Mouse (Mus musculus) heart, embryonic 10.5 days (tissue): ENCODE measurements at regions not wholly inside any gene's neighbourhood (a gene's known extent, or its start where the extent isn't known, plus 50 kb on each side); places are given as distances from the start of the nearest gene placed in this dataset.
A peak's percentile ranks its signal among the peaks of the same experiment; 100 is the strongest.

Experiments
- DNase-seq: peaks from one replicate; pipeline ENCODE4 v3.0.0-alpha.2; 2017; ENCODE audit warnings: low spot score
- H3K27ac ChIP-seq: fragments of 300-500 bp; sonication (generic); 2 replicates; pipeline ENCODE4 v1.5.1; 2016; ENCODE audit warnings: mild to moderate bottlenecking
- H3K27me3 ChIP-seq: fragments of 300-500 bp; sonication (generic); 2 replicates; pipeline ENCODE4 v1.6.1; 2016; ENCODE audit warnings: mild to moderate bottlenecking; ENCODE audit not compliant: poor library complexity, insufficient read depth, severe bottlenecking
- H3K36me3 ChIP-seq: fragments of 300-500 bp; sonication (generic); 2 replicates; pipeline ENCODE4 v1.6.1; 2016; ENCODE audit warnings: mild to moderate bottlenecking, moderate library complexity
- H3K4me1 ChIP-seq: fragments of 300-500 bp; sonication (generic); 2 replicates; pipeline ENCODE4 v1.6.1; 2016; ENCODE audit warnings: mild to moderate bottlenecking
- H3K4me3 ChIP-seq: fragments of 300-500 bp; sonication (generic); 2 replicates; pipeline ENCODE4 v1.5.1; 2016; ENCODE audit warnings: mild to moderate bottlenecking, moderate library complexity
- H3K9me3 ChIP-seq: fragments of 300-500 bp; sonication (generic); 2 replicates; pipeline ENCODE4 v1.6.1; 2016; ENCODE audit warnings: mild to moderate bottlenecking, moderate library complexity
- WGBS: fragments of 180-500 bp; shearing (Covaris S2); methylation state at CpG from one replicate; pipeline ENCODE4 v1.1.7; 2016; 5-methylcytosine and 5-hydroxymethylcytosine counted together

DNA sequence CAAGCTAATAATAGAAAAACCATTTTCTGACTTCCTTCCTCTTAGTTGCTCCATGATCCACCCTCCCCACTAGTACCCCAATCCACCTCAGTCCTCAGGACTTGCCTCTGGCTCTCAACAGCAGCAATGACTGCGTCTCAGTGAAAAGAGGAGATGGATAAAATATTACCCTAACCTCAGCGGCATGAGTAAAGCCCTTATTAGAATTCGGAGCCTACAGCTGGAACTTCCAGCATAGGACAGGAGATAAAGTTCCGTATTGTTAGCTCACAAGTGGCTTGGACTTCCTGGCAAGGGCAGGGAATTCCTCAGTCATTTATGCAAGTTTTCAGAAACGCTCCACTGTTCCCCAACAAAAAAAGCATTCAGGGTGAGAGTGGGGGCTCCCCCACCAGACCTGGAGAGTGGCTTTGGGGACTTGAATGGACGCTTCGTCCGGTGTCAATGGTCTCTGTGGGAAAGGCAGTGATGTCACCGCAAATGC lies 106.2 kb upstream of the Pabpc6 start:
- Histone ChIP-seq H3K27ac (0 out of 2 replicates have a peak overlapping the region, but pooled peaks have one; percentile 22), H3K9me3 (no peaks in the 10 kb centered on the region), H3K4me3 (no peak overlapping the region), H3K4me1 (peaks cover 13% of the 10 kb centered on the region), H3K36me3 (no peaks in the 10 kb centered on the region), H3K27me3 (no peaks in the 10 kb centered on the region)
- 48% methylated on average over 9 of the region's 9 CpGs for WGBS
- no peak for DNase-seq

DNA sequence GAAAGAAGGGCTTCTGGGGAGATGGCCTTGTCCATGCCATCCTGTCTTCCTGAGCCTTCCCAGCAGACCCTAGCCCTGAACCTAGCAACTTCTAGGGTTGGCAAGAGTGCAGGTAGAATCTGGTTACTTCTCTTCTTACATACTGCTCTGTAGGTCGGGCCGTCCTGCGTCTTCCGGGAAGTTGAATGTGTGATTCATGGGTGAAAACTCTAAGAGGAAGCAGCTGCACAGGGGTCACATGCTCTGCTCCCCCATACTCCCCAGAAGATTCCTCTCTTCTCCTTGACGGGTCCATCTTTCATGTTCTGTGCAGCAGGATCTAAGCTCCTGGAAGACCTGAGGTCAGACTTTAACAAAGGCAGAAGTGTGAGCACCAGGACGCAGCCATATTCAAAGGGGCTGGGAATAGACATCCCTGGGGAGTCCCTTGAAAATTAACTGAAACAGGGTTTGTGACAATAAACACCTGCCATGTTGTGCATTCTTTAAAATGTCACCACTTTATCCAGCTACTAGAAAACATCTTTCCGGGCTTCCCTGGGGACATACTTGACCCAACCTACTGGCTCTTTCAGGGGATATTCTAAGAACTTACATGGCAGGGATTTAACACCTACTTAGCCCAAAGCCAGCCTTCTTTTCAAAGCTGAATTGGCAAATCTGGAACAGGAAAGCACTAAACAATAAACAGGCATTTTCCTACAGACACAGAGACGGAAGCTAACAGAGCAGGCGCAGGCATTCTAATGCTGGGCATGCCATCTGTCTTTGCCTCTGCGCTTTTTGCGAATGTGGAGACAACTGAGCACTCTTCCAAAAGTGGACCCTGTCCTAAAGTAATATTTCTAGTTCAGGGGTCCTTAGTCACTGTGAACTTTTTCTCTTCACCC lies 105.5 kb upstream of the Pabpc6 start:
- Histone ChIP-seq H3K27ac (no peak overlapping the region), H3K36me3 (no peaks in the 10 kb centered on the region), H3K27me3 (no peaks in the 10 kb centered on the region), H3K9me3 (no peaks in the 10 kb centered on the region), H3K4me3 (no peak overlapping the region), H3K4me1 (peaks cover 13% of the 10 kb centered on the region)
- WGBS, result 81% methylated on average over 11 of the region's 11 CpGs
- peak; percentile 55 for DNase-seq

DNA sequence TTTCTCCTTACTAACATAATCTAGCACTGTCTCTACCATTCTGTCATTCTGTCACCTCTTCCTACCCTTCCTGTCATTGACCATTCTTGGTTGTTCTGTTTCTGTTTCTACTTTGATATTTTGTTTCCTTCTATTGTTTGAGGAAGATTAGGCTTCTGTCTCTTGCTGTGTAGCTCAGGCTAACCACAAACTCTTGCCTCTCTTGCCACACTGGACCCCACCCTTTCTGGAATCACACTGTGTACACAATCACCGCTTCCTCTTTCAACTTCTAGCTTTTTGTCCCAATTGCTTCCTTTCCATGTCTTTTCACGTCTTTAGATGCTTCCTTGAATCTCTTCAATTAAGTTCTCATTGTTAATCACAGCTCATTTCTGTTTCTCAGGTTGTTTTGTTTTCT lies 104.2 kb upstream of the Pabpc6 start:
- no peaks in the 10 kb centered on the region for H3K27me3 ChIP-seq
- no peak overlapping the region for H3K4me3 ChIP-seq
- DNase-seq, result no peak
- no peaks in the 10 kb centered on the region for H3K36me3 ChIP-seq
- WGBS, result 82% methylated on average over 2 of the region's 2 CpGs
- no peaks in the 10 kb centered on the region for H3K9me3 ChIP-seq
- H3K27ac ChIP-seq, result no peak overlapping the region
- H3K4me1 ChIP-seq, result peaks cover 13% of the 10 kb centered on the region

DNA sequence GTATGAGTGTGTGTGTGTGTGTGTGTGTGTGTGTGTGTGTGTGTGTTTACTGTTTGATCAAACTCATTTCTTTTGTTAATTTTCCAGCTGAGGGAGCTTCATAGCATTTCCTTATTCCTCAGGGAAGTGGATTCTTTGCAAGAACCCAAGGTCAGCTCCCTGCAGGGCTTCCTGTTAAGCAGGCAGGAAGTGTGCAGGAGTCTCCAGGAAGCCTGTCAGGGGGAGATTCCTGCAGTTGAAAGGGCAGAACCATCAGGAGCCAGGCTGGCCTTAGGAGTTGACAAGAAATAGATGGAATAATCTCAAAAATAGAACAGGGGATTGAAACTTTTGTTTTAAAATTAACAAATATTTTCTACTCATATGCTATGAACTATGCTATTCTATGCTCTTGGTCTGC lies 98.8 kb upstream of the Pabpc6 start:
- no peak for DNase-seq
- Histone ChIP-seq H3K27me3 (no peaks in the 10 kb centered on the region), H3K4me1 (peaks cover 15% of the 10 kb centered on the region), H3K4me3 (no peak overlapping the region), H3K27ac (peak overlapping the region; percentile 29; the same call in 1 of the 2 replicates), H3K36me3 (no peaks in the 10 kb centered on the region), H3K9me3 (no peaks in the 10 kb centered on the region)

DNA sequence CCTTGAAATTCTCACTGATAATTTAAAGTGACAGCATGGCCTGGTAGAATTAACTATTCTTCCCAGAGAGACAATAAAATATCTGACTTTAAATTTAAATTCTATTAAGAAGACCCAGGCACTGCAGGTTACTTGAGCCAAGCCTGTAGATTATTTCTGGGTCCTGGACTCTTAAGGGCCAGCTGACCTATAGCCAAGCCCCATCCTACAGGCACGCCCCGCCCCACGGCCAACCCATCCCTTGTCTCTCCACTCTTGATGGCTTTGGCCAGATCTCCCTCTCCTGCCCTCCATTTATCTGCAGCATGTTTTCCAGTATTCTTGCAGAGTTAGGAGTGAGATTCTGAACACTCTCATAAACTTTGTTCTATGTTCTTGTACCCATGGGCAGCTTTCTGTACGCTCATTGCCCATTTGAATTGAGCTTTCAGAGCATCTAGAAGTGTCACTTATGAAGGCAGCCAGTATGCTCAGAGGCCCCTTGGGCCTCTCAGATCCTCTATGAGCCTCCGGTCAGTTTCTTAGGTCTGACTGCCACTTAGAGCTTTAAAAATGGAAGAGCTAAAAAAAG lies 96.2 kb upstream of the Pabpc6 start:
- H3K27me3 ChIP-seq, result no peaks in the 10 kb centered on the region
- WGBS, result 74% methylated on average over 5 of the region's 5 CpGs
- H3K27ac ChIP-seq, result no peak overlapping the region
- no peak for DNase-seq
- H3K9me3 ChIP-seq, result no peaks in the 10 kb centered on the region
- no peaks in the 10 kb centered on the region for H3K36me3 ChIP-seq
- no peak overlapping the region for H3K4me3 ChIP-seq
- H3K4me1 ChIP-seq, result peaks cover 19% of the 10 kb centered on the region

DNA sequence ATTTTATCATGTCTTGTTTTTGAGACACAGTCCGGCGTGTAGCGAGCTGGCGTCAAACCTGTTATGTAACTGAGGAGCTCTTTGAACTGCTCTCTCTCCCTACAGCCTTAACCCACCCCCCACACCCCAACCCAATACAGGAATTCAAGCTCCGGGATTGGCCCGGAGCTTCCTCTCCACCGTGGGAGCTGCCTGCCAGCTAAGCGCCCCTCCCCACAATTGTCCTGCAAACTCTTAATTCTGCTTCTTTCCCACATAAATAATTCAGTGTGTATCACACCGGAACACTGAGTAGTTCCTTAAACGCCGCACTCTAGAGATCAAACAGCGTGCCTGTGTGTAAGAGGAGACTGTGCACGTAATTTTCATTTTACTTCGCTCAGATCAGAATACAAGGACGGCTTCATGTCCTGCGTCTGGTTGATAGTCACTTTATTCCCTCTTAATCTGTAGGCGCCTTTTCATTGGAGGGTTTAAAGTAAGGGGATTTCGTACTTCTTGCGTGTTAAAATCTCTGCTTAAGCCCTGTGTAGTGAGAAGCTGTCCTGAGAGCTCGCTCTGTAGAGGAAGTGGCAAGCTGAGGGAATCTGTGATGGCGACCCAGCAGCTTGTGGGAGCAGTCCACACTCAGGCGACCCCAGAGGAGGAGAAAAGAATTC lies 95.3 kb upstream of the Pabpc6 start:
- H3K27me3 ChIP-seq, result no peaks in the 10 kb centered on the region
- H3K4me3 ChIP-seq, result peak overlapping the region; percentile 59
- H3K9me3 ChIP-seq, result no peaks in the 10 kb centered on the region
- DNase-seq, result no peak
- peaks cover 28% of the 10 kb centered on the region for H3K4me1 ChIP-seq
- H3K27ac ChIP-seq, result peak overlapping the region; percentile 89
- no peaks in the 10 kb centered on the region for H3K36me3 ChIP-seq
- WGBS, result 5% methylated on average over 22 of the region's 22 CpGs

DNA sequence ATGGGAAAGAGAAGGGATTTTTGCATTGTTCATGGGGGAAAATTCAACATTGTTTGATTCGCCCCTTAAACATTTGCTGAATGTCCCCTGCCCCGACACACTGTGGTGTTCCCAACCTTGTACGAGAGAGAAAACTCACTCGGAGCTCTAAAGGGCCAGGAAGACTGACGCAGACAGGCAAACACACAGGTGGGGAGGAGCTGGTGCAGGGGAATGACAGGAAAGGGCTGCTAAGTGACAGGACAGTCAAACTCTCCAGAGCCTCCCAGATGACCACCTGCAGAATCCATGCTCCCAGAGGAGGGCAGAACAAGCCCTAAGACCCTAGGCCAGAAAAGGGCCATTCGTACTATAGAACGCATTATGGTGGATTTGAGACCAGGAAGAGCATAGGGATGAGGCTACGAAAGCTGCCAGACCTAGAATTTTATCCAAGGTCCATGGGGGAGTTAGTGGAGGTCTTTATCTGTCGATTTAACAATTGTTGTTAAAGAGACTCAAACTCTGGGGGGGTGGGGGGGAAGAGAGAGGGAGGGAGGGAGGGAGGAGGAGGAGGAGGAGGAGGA lies 94.6 kb upstream of the Pabpc6 start:
- Histone ChIP-seq H3K4me3 (peak overlapping the region; percentile 59), H3K9me3 (no peaks in the 10 kb centered on the region), H3K27me3 (no peaks in the 10 kb centered on the region), H3K36me3 (no peaks in the 10 kb centered on the region), H3K4me1 (peaks cover 33% of the 10 kb centered on the region), H3K27ac (peak overlapping the region; percentile 89)
- WGBS, result 15% methylated on average over 9 of the region's 9 CpGs
- no peak for DNase-seq

DNA sequence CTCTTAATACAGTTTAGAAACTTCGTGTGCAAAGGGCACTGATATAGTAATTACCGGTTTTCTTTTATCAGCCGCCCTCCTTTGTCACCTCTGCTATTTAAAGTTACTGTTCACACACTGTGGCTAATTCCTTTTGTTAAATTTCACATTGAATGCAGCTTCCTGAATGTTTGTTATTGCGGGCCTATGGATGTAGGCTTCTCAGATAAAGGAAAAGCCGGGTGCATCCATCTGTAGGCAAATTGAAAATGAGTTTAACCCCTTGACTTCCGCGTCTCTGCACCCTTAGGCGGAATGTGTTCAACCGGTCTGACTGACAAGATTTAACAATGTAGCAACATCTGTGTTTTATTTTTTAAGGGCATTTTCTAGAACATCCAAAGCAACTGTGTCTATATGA lies 93.6 kb upstream of the Pabpc6 start:
- Histone ChIP-seq H3K27me3 (no peaks in the 10 kb centered on the region), H3K27ac (no peak overlapping the region), H3K9me3 (no peaks in the 10 kb centered on the region), H3K4me3 (no peak overlapping the region), H3K36me3 (no peaks in the 10 kb centered on the region), H3K4me1 (peaks cover 33% of the 10 kb centered on the region)
- DNase-seq, result no peak
- 44% methylated on average over 9 of the region's 9 CpGs for WGBS

DNA sequence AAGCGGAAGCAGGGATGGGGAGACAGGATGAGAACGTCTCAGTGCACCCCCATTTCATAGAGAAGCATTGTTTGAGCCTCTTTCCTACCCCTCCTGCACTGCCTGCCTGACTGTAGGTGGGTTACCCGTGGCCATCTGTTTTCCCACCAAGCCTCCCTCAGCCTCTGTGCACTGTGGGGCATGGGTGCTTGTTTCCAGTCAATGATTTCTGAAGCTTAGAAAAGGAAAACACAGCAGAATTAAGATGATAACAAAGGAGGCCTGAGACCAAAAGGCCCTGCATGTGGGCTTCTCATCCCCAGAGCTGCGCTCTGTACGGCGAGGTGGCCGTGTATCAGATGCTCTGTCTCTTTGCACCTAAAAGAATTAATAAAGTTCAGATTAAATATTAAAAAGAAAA lies 92.9 kb upstream of the Pabpc6 start:
- Histone ChIP-seq H3K36me3 (no peaks in the 10 kb centered on the region), H3K4me3 (no peak overlapping the region), H3K27me3 (no peaks in the 10 kb centered on the region), H3K4me1 (peaks cover 33% of the 10 kb centered on the region), H3K9me3 (no peaks in the 10 kb centered on the region), H3K27ac (no peak overlapping the region)
- 62% methylated on average over 7 of the region's 7 CpGs for WGBS
- peak; percentile 65 for DNase-seq

DNA sequence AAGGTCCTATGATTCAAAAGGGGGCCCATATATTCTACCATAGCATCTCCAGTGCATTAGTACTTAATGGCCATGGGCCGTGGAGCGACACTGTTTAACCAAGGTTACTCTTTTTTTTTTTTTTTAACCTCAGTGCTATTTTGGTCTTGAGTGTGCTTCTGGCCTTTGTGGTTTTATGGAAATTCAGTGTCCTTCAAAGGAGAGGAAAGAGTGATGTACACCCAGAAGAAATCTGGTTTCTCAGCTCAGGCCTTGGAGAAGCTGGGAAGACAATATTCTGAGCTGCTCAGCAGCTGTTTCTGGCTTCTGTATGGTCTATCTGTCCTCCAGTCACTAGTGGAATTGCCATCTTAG lies 91.2 kb upstream of the Pabpc6 start:
- DNase-seq, result no peak
- no peak overlapping the region for H3K4me3 ChIP-seq
- WGBS, result 87% methylated on average over 2 of the region's 2 CpGs
- H3K9me3 ChIP-seq, result no peaks in the 10 kb centered on the region
- no peaks in the 10 kb centered on the region for H3K27me3 ChIP-seq
- H3K4me1 ChIP-seq, result peaks cover 38% of the 10 kb centered on the region
- H3K36me3 ChIP-seq, result no peaks in the 10 kb centered on the region
- no peak overlapping the region for H3K27ac ChIP-seq

DNA sequence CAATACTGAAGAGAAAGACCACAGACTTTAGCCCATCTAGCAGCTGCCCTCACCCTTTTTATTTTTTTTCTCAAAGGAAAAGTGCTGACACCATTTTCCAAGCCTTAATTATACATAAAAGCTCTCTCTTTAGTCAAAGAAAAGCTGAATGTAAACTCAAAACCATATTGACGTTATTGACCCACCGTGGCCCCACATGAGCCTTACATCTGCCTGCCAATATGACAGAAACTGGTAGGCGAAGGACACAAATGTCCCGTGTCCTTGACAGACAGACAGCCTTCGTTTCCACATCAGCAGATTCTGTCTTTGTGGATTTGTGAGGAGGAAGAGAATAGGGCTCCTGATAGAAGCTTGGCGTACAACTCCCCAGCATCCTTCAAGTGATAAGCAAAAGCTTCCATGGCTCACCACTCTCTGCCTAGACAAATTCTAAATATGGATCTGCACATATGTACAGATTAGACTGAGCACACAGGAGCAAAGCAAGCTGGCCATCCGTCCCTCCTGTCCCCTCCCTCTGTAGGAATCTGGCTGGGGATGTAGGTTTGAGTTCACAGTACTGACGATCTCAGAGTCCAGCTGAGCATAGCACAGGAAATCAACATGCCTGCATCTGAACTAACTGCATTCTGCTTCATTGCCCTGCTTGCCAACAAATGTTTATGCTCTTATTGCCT lies 90.6 kb upstream of the Pabpc6 start:
- Histone ChIP-seq H3K27me3 (no peaks in the 10 kb centered on the region), H3K36me3 (no peaks in the 10 kb centered on the region), H3K4me3 (no peak overlapping the region), H3K4me1 (peaks cover 36% of the 10 kb centered on the region), H3K27ac (peak overlapping the region; percentile 56; the same call in 1 of the 2 replicates), H3K9me3 (no peaks in the 10 kb centered on the region)
- WGBS, result 54% methylated on average over 8 of the region's 8 CpGs
- peak; percentile 61 for DNase-seq

DNA sequence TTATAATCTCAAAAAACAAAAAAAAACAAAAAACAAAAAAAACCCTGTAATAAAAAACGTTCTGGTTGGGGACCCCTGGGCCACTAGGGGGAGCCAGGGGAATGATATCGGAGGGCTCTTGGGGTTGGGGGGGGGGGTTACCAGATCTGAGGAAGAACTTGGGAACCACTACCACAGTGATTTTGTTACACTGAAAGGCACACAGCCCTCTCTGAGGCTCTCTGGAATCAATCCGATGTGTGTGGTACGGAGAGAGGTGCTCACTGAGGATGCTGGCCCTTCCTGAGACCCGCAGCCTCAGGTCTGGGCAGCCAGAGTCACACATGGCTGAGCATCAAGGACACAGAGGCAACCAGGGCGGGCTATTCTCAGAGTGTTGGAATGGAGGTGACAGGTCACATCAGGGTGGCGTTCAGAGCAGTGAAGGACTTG lies 89.9 kb upstream of the Pabpc6 start:
- 35% methylated on average over 7 of the region's 7 CpGs for WGBS
- peaks cover 34% of the 10 kb centered on the region for H3K4me1 ChIP-seq
- H3K27me3 ChIP-seq, result no peaks in the 10 kb centered on the region
- H3K27ac ChIP-seq, result peak overlapping the region; percentile 78; the same call in 1 of the 2 replicates
- no peaks in the 10 kb centered on the region for H3K36me3 ChIP-seq
- H3K4me3 ChIP-seq, result no peak overlapping the region
- H3K9me3 ChIP-seq, result no peaks in the 10 kb centered on the region
- DNase-seq, result no peak
